Mouse (Mus musculus): ENCODE results near the gene Cpm. TPM values are rescaled to one million over a fixed set of nuclear protein-coding genes. Genes with fewer than 3 reads are reported as not detected.
"Not testable (repeated sequence)": the region's sequence is repeated elsewhere in the genome, so short reads cannot be mapped to it uniquely, and the experiment has no call there.

Cpm gene
- total and polyA plus RNA-seq, 2 experiments: 0.80 to 1.4 TPM

DNA sequence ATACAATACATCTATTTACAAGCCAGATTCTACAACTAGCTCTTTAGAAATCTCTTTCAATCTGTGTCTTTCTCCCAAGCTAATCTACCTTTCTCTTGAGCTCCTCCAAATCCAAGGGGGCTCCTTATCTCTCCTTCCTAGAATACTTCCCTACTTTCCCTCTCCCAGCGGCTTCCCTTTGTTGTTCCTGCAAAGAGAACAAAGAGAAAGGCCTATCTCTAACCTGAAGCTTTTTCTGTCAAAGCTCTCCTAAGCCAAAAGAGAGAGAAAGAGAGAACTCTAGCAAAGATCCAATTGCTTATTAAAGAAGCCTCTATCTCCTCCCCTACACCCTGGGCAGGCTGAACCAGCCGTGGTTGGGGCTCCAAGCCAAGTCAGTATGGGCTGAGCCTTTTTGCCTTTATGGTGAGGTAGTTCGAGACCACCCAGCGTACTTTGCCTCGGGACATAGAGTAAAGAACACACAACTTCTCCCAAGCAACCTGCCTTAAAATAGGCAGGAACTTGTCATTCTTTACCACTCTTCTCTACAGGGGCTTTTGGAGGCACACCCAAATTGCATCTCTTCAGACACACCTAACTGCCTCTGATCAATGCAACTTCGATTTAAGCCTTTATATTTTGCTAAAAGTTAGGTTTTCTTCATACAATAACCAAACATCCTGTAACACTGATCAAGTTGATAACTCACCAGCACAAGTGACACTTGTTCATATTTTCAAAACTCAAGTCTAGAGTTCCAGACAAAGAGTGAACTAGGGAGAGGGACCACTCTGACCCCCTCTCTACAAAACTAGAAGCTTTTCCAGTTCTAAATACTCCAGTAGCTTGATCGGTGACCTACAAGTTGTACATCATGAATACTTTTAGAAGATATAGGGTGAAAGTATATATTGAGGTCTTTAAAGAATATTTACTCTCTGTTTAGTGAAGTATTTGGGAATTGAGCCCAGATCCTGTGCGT lies 16.4 kb upstream of the Cpm start:
- Histone ChIP-seq H3K27me3 (ENCODE audit: control insufficient read depth, insufficient read depth, low read length) (no peaks in the 10 kb centered on the region), H3K4me1 (ENCODE audit: control insufficient read depth, insufficient read depth, low read length) (no peaks in the 10 kb centered on the region), H3K4me3 (ENCODE audit: insufficient read depth, low read depth, low read length) (no peak overlapping the region), H3K79me2 (ENCODE audit: control insufficient read depth, insufficient read depth, low read length) (no peaks in the 10 kb centered on the region), H3K36me3 (ENCODE audit: control insufficient read depth, insufficient read depth, low read length) (no peaks in the 10 kb centered on the region), H3K9ac (ENCODE audit: low read depth, low read length) (no peak overlapping the region), H3K27ac (replicated peaks; ENCODE audit: insufficient read depth, low read depth, low read length) (no peak overlapping the region)
- TF ChIP-seq CTCF (IDR thresholded peaks at IDR 0.05; ENCODE audit: low read depth, low read length) (no peak), POLR2A (IDR thresholded peaks at IDR 0.05; ENCODE audit: extremely low read depth, insufficient read depth, low read length) (no peak)
- WGBS: 87% methylated on average over 8 of the region's 8 CpGs
- DNase-seq (ENCODE audit: extremely low read depth, low read depth, low spot score): no peak

DNA sequence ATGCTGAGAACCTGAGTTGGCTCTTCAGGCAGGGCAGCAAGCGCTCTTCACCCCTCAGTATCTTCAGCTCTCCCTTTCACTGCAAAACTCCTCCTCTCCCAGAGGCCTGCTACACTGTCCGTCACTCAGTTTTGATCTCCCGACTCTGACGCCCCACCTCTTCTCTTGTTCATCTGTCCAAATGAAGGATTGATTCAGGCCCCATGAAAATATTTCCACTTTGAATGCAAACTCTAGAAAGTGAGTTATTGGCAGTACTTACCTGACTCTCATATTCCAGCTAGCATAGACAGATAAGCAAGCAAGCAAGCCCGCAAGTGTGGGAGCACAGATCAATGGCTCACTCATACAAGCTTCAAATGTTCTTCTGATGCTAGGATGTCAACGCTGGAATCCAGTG lies 15.3 kb upstream of the Cpm start:
- Histone ChIP-seq H3K4me3 (ENCODE audit: insufficient read depth, low read depth, low read length) (no peak overlapping the region), H3K27me3 (ENCODE audit: control insufficient read depth, insufficient read depth, low read length) (no peaks in the 10 kb centered on the region), H3K36me3 (ENCODE audit: control insufficient read depth, insufficient read depth, low read length) (no peaks in the 10 kb centered on the region), H3K79me2 (ENCODE audit: control insufficient read depth, insufficient read depth, low read length) (no peaks in the 10 kb centered on the region), H3K9ac (ENCODE audit: low read depth, low read length) (no peak overlapping the region), H3K4me1 (ENCODE audit: control insufficient read depth, insufficient read depth, low read length) (no peaks in the 10 kb centered on the region), H3K27ac (replicated peaks; ENCODE audit: insufficient read depth, low read depth, low read length) (no peak overlapping the region)
- WGBS: 55% methylated on average over 6 of the region's 6 CpGs
- TF ChIP-seq POLR2A (IDR thresholded peaks at IDR 0.05; ENCODE audit: extremely low read depth, insufficient read depth, low read length) (no peak), CTCF (IDR thresholded peaks at IDR 0.05; ENCODE audit: low read depth, low read length) (no peak)
- DNase-seq (ENCODE audit: extremely low read depth, low read depth, low spot score): no peak

DNA sequence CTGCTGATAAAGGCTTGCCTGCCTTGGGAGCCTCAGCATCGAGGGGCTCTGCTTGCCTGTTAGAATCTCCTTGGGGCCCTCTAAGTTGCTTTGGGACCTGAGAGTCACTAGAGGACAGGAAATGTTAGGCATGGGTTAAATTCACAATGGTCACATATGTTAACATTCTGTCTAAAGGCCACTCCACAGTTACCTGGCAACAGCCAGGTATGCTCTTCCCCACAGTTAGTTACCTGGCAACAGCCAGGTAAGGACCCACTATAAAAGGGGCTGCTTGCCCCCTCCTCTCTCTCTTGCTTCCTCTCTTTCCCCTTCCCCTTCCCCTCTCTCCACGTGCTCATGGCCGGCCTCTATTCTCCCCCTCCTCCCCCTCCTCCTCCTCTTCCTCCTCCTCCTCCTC lies 14.9 kb upstream of the Cpm start:
- Histone ChIP-seq H3K27ac (replicated peaks; ENCODE audit: insufficient read depth, low read depth, low read length) (no peak overlapping the region), H3K4me3 (ENCODE audit: insufficient read depth, low read depth, low read length) (no peak overlapping the region), H3K4me1 (ENCODE audit: control insufficient read depth, insufficient read depth, low read length) (no peaks in the 10 kb centered on the region), H3K79me2 (ENCODE audit: control insufficient read depth, insufficient read depth, low read length) (no peaks in the 10 kb centered on the region), H3K9ac (ENCODE audit: low read depth, low read length) (no peak overlapping the region), H3K36me3 (ENCODE audit: control insufficient read depth, insufficient read depth, low read length) (no peaks in the 10 kb centered on the region), H3K27me3 (ENCODE audit: control insufficient read depth, insufficient read depth, low read length) (no peaks in the 10 kb centered on the region)
- WGBS: 48% methylated on average over 3 of the region's 3 CpGs
- DNase-seq (ENCODE audit: extremely low read depth, low read depth, low spot score): no peak
- TF ChIP-seq CTCF (IDR thresholded peaks at IDR 0.05; ENCODE audit: low read depth, low read length) (no peak), POLR2A (IDR thresholded peaks at IDR 0.05; ENCODE audit: extremely low read depth, insufficient read depth, low read length) (no peak)

DNA sequence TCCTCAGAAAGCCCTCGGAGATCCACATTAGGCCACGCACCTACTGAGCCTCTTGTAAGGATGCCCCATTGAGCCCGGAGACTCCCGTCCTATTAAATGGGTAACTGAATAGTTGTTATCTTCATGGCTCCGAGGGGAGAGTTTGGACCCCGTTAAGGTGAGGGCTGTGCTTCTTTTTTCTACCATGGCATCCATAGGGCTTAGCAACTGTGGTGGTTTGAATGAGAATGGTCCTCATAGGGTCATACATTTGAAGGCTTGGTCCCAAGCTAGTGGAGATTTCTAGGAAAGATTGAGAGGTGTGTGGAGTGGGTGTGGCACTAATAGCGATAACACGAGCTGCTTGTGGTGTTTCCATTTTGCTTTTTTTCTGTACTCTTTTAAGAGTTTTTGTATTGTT lies 14.1 kb upstream of the Cpm start:
- no peak for TF ChIP-seq POLR2A (IDR thresholded peaks at IDR 0.05; ENCODE audit: extremely low read depth, insufficient read depth, low read length)
- no peak for TF ChIP-seq CTCF (IDR thresholded peaks at IDR 0.05; ENCODE audit: low read depth, low read length)
- H3K27ac ChIP-seq (replicated peaks; ENCODE audit: insufficient read depth, low read depth, low read length): no peak overlapping the region
- DNase-seq (ENCODE audit: extremely low read depth, low read depth, low spot score): no peak
- no peaks in the 10 kb centered on the region for H3K79me2 ChIP-seq (ENCODE audit: control insufficient read depth, insufficient read depth, low read length)
- H3K4me3 ChIP-seq (ENCODE audit: insufficient read depth, low read depth, low read length): no peak overlapping the region
- 92% methylated on average over 8 of the region's 8 CpGs for WGBS
- no peaks in the 10 kb centered on the region for H3K27me3 ChIP-seq (ENCODE audit: control insufficient read depth, insufficient read depth, low read length)
- H3K36me3 ChIP-seq (ENCODE audit: control insufficient read depth, insufficient read depth, low read length): no peaks in the 10 kb centered on the region
- no peak overlapping the region for H3K9ac ChIP-seq (ENCODE audit: low read depth, low read length)
- no peaks in the 10 kb centered on the region for H3K4me1 ChIP-seq (ENCODE audit: control insufficient read depth, insufficient read depth, low read length)

DNA sequence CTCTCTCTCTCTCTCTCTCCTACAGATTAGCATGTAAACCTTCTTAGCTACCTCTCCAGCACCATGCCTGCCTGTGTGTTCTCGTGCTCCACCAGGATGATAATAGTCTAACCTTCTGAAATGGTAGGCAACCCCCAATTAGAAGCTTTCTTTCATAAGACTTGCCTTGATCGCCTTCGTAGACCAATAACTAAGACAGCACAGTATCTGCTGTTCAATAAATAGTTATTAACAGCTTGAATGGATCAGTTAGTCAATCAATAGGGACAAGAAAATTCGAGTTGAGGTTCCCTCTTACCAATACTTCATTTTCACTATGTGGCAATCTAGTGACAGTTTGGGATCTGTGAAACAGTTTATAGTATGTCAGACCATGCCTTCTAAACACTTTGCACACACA lies 13.6 kb upstream of the Cpm start:
- TF ChIP-seq CTCF (IDR thresholded peaks at IDR 0.05; ENCODE audit: low read depth, low read length): no peak
- no peak for TF ChIP-seq POLR2A (IDR thresholded peaks at IDR 0.05; ENCODE audit: extremely low read depth, insufficient read depth, low read length)
- no peaks in the 10 kb centered on the region for H3K36me3 ChIP-seq (ENCODE audit: control insufficient read depth, insufficient read depth, low read length)
- H3K27me3 ChIP-seq (ENCODE audit: control insufficient read depth, insufficient read depth, low read length): no peaks in the 10 kb centered on the region
- H3K79me2 ChIP-seq (ENCODE audit: control insufficient read depth, insufficient read depth, low read length): no peaks in the 10 kb centered on the region
- WGBS: 80% methylated on average over 4 of the region's 4 CpGs
- H3K4me1 ChIP-seq (ENCODE audit: control insufficient read depth, insufficient read depth, low read length): no peaks in the 10 kb centered on the region
- no peak overlapping the region for H3K27ac ChIP-seq (replicated peaks; ENCODE audit: insufficient read depth, low read depth, low read length)
- no peak overlapping the region for H3K4me3 ChIP-seq (ENCODE audit: insufficient read depth, low read depth, low read length)
- no peak for DNase-seq (ENCODE audit: extremely low read depth, low read depth, low spot score)
- H3K9ac ChIP-seq (ENCODE audit: low read depth, low read length): no peak overlapping the region

DNA sequence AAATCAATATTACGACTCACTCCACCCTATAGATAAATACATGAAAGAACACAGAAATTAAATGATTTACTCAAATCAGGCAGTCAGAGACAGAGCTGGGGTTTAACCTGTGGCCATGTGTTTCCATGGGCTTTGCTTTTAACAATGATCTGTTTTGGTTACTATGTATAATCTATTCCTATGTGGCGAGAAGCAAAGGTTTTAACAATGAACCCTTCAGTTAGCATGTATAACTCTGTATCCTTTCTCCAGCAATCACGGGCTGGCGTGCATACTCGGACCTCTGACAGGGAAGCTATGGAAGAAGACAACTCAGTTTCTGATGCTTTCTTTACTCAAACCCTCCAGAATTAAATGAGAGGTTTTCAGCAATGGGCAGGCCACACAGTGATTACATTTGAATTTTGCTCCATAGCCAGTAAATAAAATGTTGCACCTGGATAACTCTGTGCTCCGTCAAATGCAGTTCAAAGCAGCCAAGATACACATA lies 13.1 kb upstream of the Cpm start:
- no peak overlapping the region for H3K9ac ChIP-seq (ENCODE audit: low read depth, low read length)
- H3K79me2 ChIP-seq (ENCODE audit: control insufficient read depth, insufficient read depth, low read length): no peaks in the 10 kb centered on the region

DNA sequence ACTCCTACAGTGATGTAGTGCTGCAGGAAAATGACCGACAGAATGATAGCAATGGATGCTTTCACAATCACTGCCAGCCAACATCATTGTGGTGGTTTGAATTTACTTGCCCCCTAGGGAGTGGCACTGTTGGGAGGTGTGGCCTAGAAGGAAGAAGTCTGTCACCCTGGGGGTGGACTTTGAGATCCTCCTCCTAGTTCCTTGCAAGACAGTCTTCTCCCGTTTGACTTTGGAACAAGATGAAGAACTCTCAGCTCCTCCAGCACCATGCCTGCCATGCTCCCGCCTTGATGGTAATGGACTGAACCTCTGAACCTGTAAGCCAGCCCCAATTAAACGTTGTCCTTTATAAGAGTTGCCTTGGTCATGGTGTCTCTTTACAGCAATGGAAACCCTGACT lies 12.5 kb upstream of the Cpm start:
- H3K27me3 ChIP-seq (ENCODE audit: control insufficient read depth, insufficient read depth, low read length); H3K4me3 ChIP-seq (ENCODE audit: insufficient read depth, low read depth, low read length); H3K4me1 ChIP-seq (ENCODE audit: control insufficient read depth, insufficient read depth, low read length); H3K36me3 ChIP-seq (ENCODE audit: control insufficient read depth, insufficient read depth, low read length); H3K79me2 ChIP-seq (ENCODE audit: control insufficient read depth, insufficient read depth, low read length); DNase-seq (ENCODE audit: extremely low read depth, low read depth, low spot score); H3K27ac ChIP-seq (replicated peaks; ENCODE audit: insufficient read depth, low read depth, low read length); H3K9ac ChIP-seq (ENCODE audit: low read depth, low read length): not testable (repeated sequence)
- WGBS: 89% methylated on average over 4 of the region's 4 CpGs

More for the DNA sequence above, 13.1 kb upstream of the Cpm start:
- TF ChIP-seq CTCF (IDR thresholded peaks at IDR 0.05; ENCODE audit: low read depth, low read length) (no peak), POLR2A (IDR thresholded peaks at IDR 0.05; ENCODE audit: extremely low read depth, insufficient read depth, low read length) (no peak)
- no peaks in the 10 kb centered on the region for H3K4me1 ChIP-seq (ENCODE audit: control insufficient read depth, insufficient read depth, low read length)
- H3K4me3 ChIP-seq (ENCODE audit: insufficient read depth, low read depth, low read length): no peak overlapping the region
- no peak for DNase-seq (ENCODE audit: extremely low read depth, low read depth, low spot score)
- no peaks in the 10 kb centered on the region for H3K27me3 ChIP-seq (ENCODE audit: control insufficient read depth, insufficient read depth, low read length)
- 93% methylated on average over 6 of the region's 6 CpGs for WGBS
- H3K36me3 ChIP-seq (ENCODE audit: control insufficient read depth, insufficient read depth, low read length): no peaks in the 10 kb centered on the region
- no peak overlapping the region for H3K27ac ChIP-seq (replicated peaks; ENCODE audit: insufficient read depth, low read depth, low read length)

Measured in liver, adult 2 months (tissue).